20 mouse cellular contexts compared by ENCODE assay signal in the genomic region with DNA sequence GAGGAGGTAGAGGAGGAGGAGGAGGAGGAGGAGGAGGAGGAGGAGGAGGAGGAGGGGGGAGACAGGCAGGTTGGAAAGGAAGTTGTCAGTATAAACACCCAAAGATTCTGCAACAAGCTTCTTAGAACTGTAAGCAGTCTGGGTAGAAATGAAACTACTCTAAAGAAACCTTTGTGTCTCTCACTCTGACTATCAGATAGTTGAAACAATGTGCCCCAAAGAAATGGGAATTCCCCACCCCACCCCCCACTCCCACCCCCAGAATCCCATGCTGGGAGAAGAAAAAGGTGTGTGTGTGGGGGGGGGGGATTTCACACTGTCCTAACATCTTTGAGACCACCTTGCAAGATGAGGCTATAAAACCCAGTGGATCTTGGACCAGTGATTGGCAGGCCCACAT.
"Had no signal": no experiment of that assay in that cellular context is flagged by ENCODE, and none has a peak within 500 bp of the region (broad histone marks: within the 10 kb centered on the region; RNA-seq: fewer than 3 reads in every experiment).

No protein-coding gene starts in this region.

- H3K27ac ChIP-seq: limb, embryonic 13.5 days; midbrain, embryonic 12.5 days; midbrain, embryonic 15.5 days; neural tube, embryonic 12.5 days; neural tube, embryonic 15.5 days; stomach, embryonic 15.5 days had no signal

- H3K4me3 ChIP-seq: limb, embryonic 13.5 days; liver, embryonic 13.5 days; midbrain, embryonic 12.5 days; midbrain, embryonic 15.5 days; neural tube, embryonic 12.5 days; neural tube, embryonic 15.5 days; stomach, embryonic 15.5 days had no signal

- H3K9me3 ChIP-seq: limb, embryonic 13.5 days; liver, embryonic 13.5 days; midbrain, embryonic 12.5 days; midbrain, embryonic 15.5 days; neural tube, embryonic 12.5 days; neural tube, embryonic 15.5 days; stomach, embryonic 15.5 days had no signal

- H3K4me1 ChIP-seq: limb, embryonic 13.5 days; midbrain, embryonic 12.5 days; midbrain, embryonic 15.5 days; neural tube, embryonic 12.5 days; neural tube, embryonic 15.5 days; stomach, embryonic 15.5 days had no signal

- H3K9ac ChIP-seq: limb, embryonic 13.5 days; liver, embryonic 13.5 days; midbrain, embryonic 12.5 days; midbrain, embryonic 15.5 days; neural tube, embryonic 12.5 days; neural tube, embryonic 15.5 days; stomach, embryonic 15.5 days had no signal

- ATAC-seq: inflammation-experienced regulatory T-cells, adult 6 months; intestine, embryonic 16.5 days; lung, postnatal 0 days; midbrain, embryonic 15.5 days had no signal

- H3K27me3 ChIP-seq: limb, embryonic 13.5 days; liver, embryonic 13.5 days; midbrain, embryonic 12.5 days; midbrain, embryonic 15.5 days; neural tube, embryonic 12.5 days; neural tube, embryonic 15.5 days; stomach, embryonic 15.5 days had no signal

- DNase-seq: kidney, adult 18-20 months; kidney, adult 9 months; kidney, postnatal 14 days; kidney, postnatal 4 days; left cerebral cortex, postnatal 4 days; liver, embryonic 13.5 days; lung, adult 2 months; right cerebral cortex, adult 18-20 months; right cerebral cortex, postnatal 14 days; right cerebral cortex, postnatal 4 days; thymus, postnatal 25 days had no signal

- H3K4me2 ChIP-seq: limb, embryonic 13.5 days; liver, embryonic 13.5 days; midbrain, embryonic 12.5 days; midbrain, embryonic 15.5 days; neural tube, embryonic 12.5 days; neural tube, embryonic 15.5 days; stomach, embryonic 15.5 days had no signal

- H3K36me3 ChIP-seq: limb, embryonic 13.5 days; midbrain, embryonic 12.5 days; midbrain, embryonic 15.5 days; neural tube, embryonic 12.5 days; neural tube, embryonic 15.5 days; stomach, embryonic 15.5 days had no signal
